Mouse (Mus musculus) kidney, adult 2 months (tissue): ENCODE measurements around the gene Fam198a.

Source experiments
- CTCF ChIP-seq: fragments of 200-500 bp; conservative IDR thresholded peaks from 2 replicates; pipeline ENCODE4 v1.5.1; 2011; ENCODE audit warnings: low read depth, mild to moderate bottlenecking, control low read depth, low read length, moderate library complexity, mixed read lengths; ENCODE audit not compliant: insufficient read depth, insufficient read length
- POLR2A ChIP-seq: fragments of 200-500 bp; IDR thresholded peaks from one replicate; pipeline ENCODE4 v1.6.1; 2011; ENCODE audit warnings: low read depth, low read length, control low read depth

DNA sequence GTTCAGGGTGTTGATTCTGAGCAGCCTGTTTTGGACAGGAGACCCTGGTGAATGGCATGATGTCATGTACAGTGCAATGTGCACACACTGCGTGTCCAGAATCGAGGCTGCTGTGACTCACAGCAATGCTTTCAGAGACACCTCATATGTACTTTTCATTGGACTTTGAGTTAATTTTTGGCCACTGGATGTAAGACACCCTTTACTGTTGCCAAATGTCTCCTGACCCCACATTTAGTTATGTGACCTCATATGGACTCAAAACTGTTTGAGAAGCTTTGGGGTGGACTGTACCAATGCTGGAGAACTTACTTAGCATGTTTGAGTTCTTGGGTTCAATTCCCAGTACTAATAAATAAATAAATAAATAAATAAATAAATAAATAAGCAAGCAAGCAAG, 60.0 kb downstream of the Fam198a start:
- no peak for TF ChIP-seq CTCF
- no peak for TF ChIP-seq POLR2A
